Mouse (Mus musculus) MEL (cell line): ENCODE data around the gene Ctnnbl1. TPM values are rescaled to one million over a fixed set of nuclear protein-coding genes. Genes with fewer than 3 reads are reported as not detected.

Source experiments
- DNase-seq: peaks from one replicate; pipeline ENCODE4 v3.0.0; 2011; ENCODE audit warnings: low read depth, low spot score
- H3K27ac ChIP-seq: 2 replicates; pipeline ENCODE4 v1.5.1; 2012; ENCODE audit warnings: low read depth, mild to moderate bottlenecking, control low read depth, low read length, moderate library complexity; ENCODE audit not compliant: control insufficient read depth
- H3K27me3 ChIP-seq, 2 experiments: fragments of 150-350 bp in 1 of 2; sonication (generic) in 1 of 2; 2 replicates each; pipeline ENCODE4 v1.6.1; 2012; ENCODE audit warnings: low read length in 2 of 2, mild to moderate bottlenecking in 2 of 2, improper control_type of control experiment in 1 of 2, moderate library complexity in 1 of 2; ENCODE audit not compliant: insufficient read depth in 2 of 2, control insufficient read depth in 1 of 2
- H3K36me3 ChIP-seq, 2 experiments: 2 replicates each; pipeline ENCODE4 v1.6.1; 2012 to 2014; ENCODE audit warnings: low read length in 2 of 2, improper control_type of control experiment in 1 of 2, inconsistent platforms in 1 of 2, mild to moderate bottlenecking in 1 of 2; ENCODE audit not compliant: insufficient read depth in 2 of 2, control insufficient read depth in 1 of 2
- H3K4me1 ChIP-seq, 2 experiments: fragments of 150-350 bp in 1 of 2; sonication (generic) in 1 of 2; 2 replicates each; pipeline ENCODE4 v1.6.1; 2012; ENCODE audit warnings: low read length in 2 of 2, improper control_type of control experiment in 1 of 2, mild to moderate bottlenecking in 1 of 2; ENCODE audit not compliant: insufficient read depth in 2 of 2, control insufficient read depth in 1 of 2
- H3K4me3 ChIP-seq, 2 experiments: fragments of 150-350 bp in 1 of 2; sonication (generic) in 1 of 2; 2 replicates each; pipeline ENCODE4 v1.5.1; 2012; ENCODE audit warnings: low read depth in 2 of 2, low read length in 2 of 2, mild to moderate bottlenecking in 2 of 2, moderate library complexity in 2 of 2, control low read depth in 1 of 2, improper control_type of control experiment in 1 of 2; ENCODE audit not compliant: control insufficient read depth in 1 of 2, insufficient read depth in 1 of 2
- H3K79me2 ChIP-seq: 2 replicates; pipeline ENCODE4 v1.6.1; 2012; ENCODE audit warnings: mild to moderate bottlenecking, low read length, moderate library complexity; ENCODE audit not compliant: control insufficient read depth, poor library complexity, insufficient read depth
- H3K9ac ChIP-seq: 2 replicates; pipeline ENCODE4 v1.6.1; 2012; ENCODE audit warnings: low read depth, mild to moderate bottlenecking, control low read depth, low read length, moderate library complexity; ENCODE audit not compliant: control insufficient read depth, poor library complexity, severe bottlenecking
- H3K9me3 ChIP-seq: fragments of 150-350 bp; sonication (generic); replicated peaks from 2 replicates; pipeline ENCODE4 v1.6.1; 2012; ENCODE audit warnings: mild to moderate bottlenecking, low read length, improper control_type of control experiment, moderate library complexity; ENCODE audit not compliant: insufficient read depth
- CTCF ChIP-seq, 3 experiments: IDR thresholded peaks in 2 of 3; conservative IDR thresholded peaks in 1 of 3; 2 replicates each; pipeline ENCODE4 v1.5.1; 2011 to 2012; ENCODE audit warnings: low read length in 3 of 3, low read depth in 2 of 3, mild to moderate bottlenecking in 2 of 3, improper control_type of control experiment in 1 of 3, inconsistent platforms in 1 of 3, mixed read lengths in 1 of 3, moderate library complexity in 1 of 3; ENCODE audit not compliant: control insufficient read depth in 1 of 3, insufficient read depth in 1 of 3, poor library complexity in 1 of 3, severe bottlenecking in 1 of 3
- E2F4 ChIP-seq: IDR thresholded peaks from 2 replicates; pipeline ENCODE4 v1.6.1; 2011; ENCODE audit warnings: low read depth, low read length, improper control_type of control experiment, borderline replicate concordance
- ETS1 ChIP-seq: IDR thresholded peaks from 2 replicates; pipeline ENCODE4 v1.6.1; 2012; ENCODE audit warnings: low read depth, mild to moderate bottlenecking, inconsistent platforms, low read length, improper control_type of control experiment, moderate library complexity
- GABPA ChIP-seq: IDR thresholded peaks from 2 replicates; pipeline ENCODE4 v1.6.1; 2012; ENCODE audit warnings: low read depth, mild to moderate bottlenecking, inconsistent platforms, low read length, improper control_type of control experiment, moderate library complexity
- GATA1 ChIP-seq: IDR thresholded peaks from 2 replicates; pipeline ENCODE4 v1.6.1; 2011; ENCODE audit warnings: low read depth, low read length, improper control_type of control experiment
- HCFC1 ChIP-seq: IDR thresholded peaks from 2 replicates; pipeline ENCODE4 v1.6.1; 2012; ENCODE audit warnings: low read depth, mild to moderate bottlenecking, inconsistent platforms, low read length, improper control_type of control experiment, moderate library complexity
- KAT2A ChIP-seq: conservative IDR thresholded peaks from 2 replicates; pipeline ENCODE4 v1.6.1; 2012; ENCODE audit warnings: low read depth, low read length, improper control_type of control experiment, inconsistent platforms
- MAX ChIP-seq: IDR thresholded peaks from 2 replicates; pipeline ENCODE4 v1.6.1; 2011; ENCODE audit warnings: low read length, improper control_type of control experiment
- MAZ ChIP-seq: IDR thresholded peaks from 2 replicates; pipeline ENCODE4 v1.6.1; 2012; ENCODE audit warnings: low read depth, mild to moderate bottlenecking, inconsistent platforms, low read length, improper control_type of control experiment
- MXI1 ChIP-seq: IDR thresholded peaks from 2 replicates; pipeline ENCODE4 v1.6.1; 2011; ENCODE audit warnings: mild to moderate bottlenecking, low read depth, low read length, improper control_type of control experiment
- MYB ChIP-seq: IDR thresholded peaks from 2 replicates; pipeline ENCODE4 v1.6.1; 2011; ENCODE audit warnings: mild to moderate bottlenecking, low read depth, low read length, improper control_type of control experiment
- SMC3 ChIP-seq: IDR thresholded peaks from 2 replicates; pipeline ENCODE4 v1.6.1; 2011; ENCODE audit warnings: low read depth, low read length, improper control_type of control experiment
- TBP ChIP-seq: IDR thresholded peaks from 2 replicates; pipeline ENCODE4 v1.8.0; 2011; ENCODE audit warnings: low read depth, low read length, improper control_type of control experiment
- TCF12 ChIP-seq: IDR thresholded peaks from 2 replicates; pipeline ENCODE4 v1.6.1; 2014; ENCODE audit warnings: low read depth, mild to moderate bottlenecking, inconsistent platforms, low read length, improper control_type of control experiment, moderate library complexity
- UBTF ChIP-seq: IDR thresholded peaks from 2 replicates; pipeline ENCODE4 v1.6.1; 2012; ENCODE audit warnings: low read depth, mild to moderate bottlenecking, inconsistent platforms, low read length, improper control_type of control experiment, moderate library complexity, borderline replicate concordance; ENCODE audit not compliant: insufficient read depth
- USF1 ChIP-seq: IDR thresholded peaks from 2 replicates; pipeline ENCODE4 v1.6.1; 2014; ENCODE audit warnings: low read depth, mild to moderate bottlenecking, inconsistent platforms, low read length, improper control_type of control experiment, moderate library complexity
- USF2 ChIP-seq, 2 experiments: IDR thresholded peaks; 2 replicates each; pipeline ENCODE4 v1.6.1; 2011 to 2012; ENCODE audit warnings: improper control_type of control experiment in 2 of 2, low read length in 2 of 2, borderline replicate concordance in 1 of 2, inconsistent platforms in 1 of 2, low read depth in 1 of 2, mild to moderate bottlenecking in 1 of 2; ENCODE audit not compliant: insufficient read depth in 1 of 2
- ZC3H11A ChIP-seq: IDR thresholded peaks from 2 replicates; pipeline ENCODE4 v1.6.1; 2012; ENCODE audit warnings: low read depth, mild to moderate bottlenecking, inconsistent platforms, low read length, improper control_type of control experiment
- polyA plus RNA-seq, 2 experiments: library from polyadenylated mRNA; stranded (reverse) in 1 of 2; unstranded in 1 of 2; fragments of >175 nt in 1 of 2; fragments of >200 nt in 1 of 2; gene quantifications; 2 replicates each; pipeline versions ENCODE4 v1.2.1 to v1.2.4; 2012; ENCODE audit warnings: low replicate concordance in 2 of 2, low read depth in 1 of 2; ENCODE audit not compliant: insufficient read length in 2 of 2, insufficient read depth in 1 of 2, missing spikeins in 1 of 2
- total RNA-seq: library from RNA; depleted of rRNA; stranded (reverse); fragments of 300-350 nt; gene quantifications from 2 replicates; pipeline ENCODE4 v1.2.3, GENCODE M21; 2012

Ctnnbl1 gene
- total and polyA plus RNA-seq, 3 experiments, result 60.7 to 61.7 TPM; not detected in 1

GRCm38 (mm10) chr2:157750481-157750880 is 13.3 kb downstream of the Ctnnbl1 start:
- Histone ChIP-seq H3K9me3 (no peaks in the 10 kb centered on the region), H3K9ac (no peak overlapping the region), H3K27me3 (no peaks in the 10 kb centered on the region), H3K4me3 (no peak overlapping the region), H3K79me2 (0 out of 2 replicates have a peak, but pooled peaks cover 1% of the 10 kb centered on the region), H3K27ac (no peak overlapping the region), H3K4me1 (no peaks in the 10 kb centered on the region), H3K36me3 (peaks cover 0 to 1% of the 10 kb centered on the region in 2 experiments; a peak in 1 of 4 replicates)
- no peak for DNase-seq
- no peak for TF ChIP-seq USF1
- TF ChIP-seq MAX, result no peak
- no peak for TF ChIP-seq KAT2A
- TF ChIP-seq SMC3, result no peak
- TF ChIP-seq TBP, result no peak
- no peak for TF ChIP-seq HCFC1
- no peak for TF ChIP-seq E2F4
- no peak for TF ChIP-seq ZC3H11A
- no peak for TF ChIP-seq CTCF (IDR thresholded peaks at IDR 0.05 in 2 of 3, conservative IDR thresholded peaks at IDR 0.05 in 1 of 3; ENCODE audit: control insufficient read depth in 1 of 3, insufficient read depth in 1 of 3, low read depth in 2 of 3, low read length in 3 of 3, poor library complexity in 1 of 3, severe bottlenecking in 1 of 3)
- no peak for TF ChIP-seq MXI1
- no peak for TF ChIP-seq UBTF
- TF ChIP-seq USF2 (IDR thresholded peaks at IDR 0.05; ENCODE audit: borderline replicate concordance in 1 of 2, insufficient read depth in 1 of 2, low read depth in 1 of 2, low read length in 2 of 2), result no peak
- no peak for TF ChIP-seq ETS1

- DNase-seq, result no peak
- Histone ChIP-seq H3K4me1 (no peaks in the 10 kb centered on the region), H3K9ac (no peak overlapping the region), H3K36me3 (peaks cover 0 to 1% of the 10 kb centered on the region in 2 experiments; a peak in 1 of 4 replicates), H3K4me3 (no peak overlapping the region), H3K27ac (no peak overlapping the region), H3K27me3 (no peaks in the 10 kb centered on the region), H3K9me3 (no peaks in the 10 kb centered on the region), H3K79me2 (0 out of 2 replicates have a peak, but pooled peaks cover 1% of the 10 kb centered on the region)
- TF ChIP-seq GATA1, result no peak
- no peak for TF ChIP-seq ETS1
- no peak for TF ChIP-seq GABPA
- no peak for TF ChIP-seq TBP
- no peak for TF ChIP-seq TCF12
- TF ChIP-seq MAZ, result no peak
- TF ChIP-seq MYB, result no peak
Observed at GRCm38 (mm10) chr2:157750926-157751588, 13.9 kb downstream of the Ctnnbl1 start.
